Mouse (Mus musculus): Measurements from ENCODE around the gene Sun2.

Gene Sun2

GRCm38 (mm10) chr15:79725190-79725789, 17.0 kb downstream of the Sun2 start:
- DNase-seq (ENCODE audit: low read depth, low spot score) = no peak

DNA sequence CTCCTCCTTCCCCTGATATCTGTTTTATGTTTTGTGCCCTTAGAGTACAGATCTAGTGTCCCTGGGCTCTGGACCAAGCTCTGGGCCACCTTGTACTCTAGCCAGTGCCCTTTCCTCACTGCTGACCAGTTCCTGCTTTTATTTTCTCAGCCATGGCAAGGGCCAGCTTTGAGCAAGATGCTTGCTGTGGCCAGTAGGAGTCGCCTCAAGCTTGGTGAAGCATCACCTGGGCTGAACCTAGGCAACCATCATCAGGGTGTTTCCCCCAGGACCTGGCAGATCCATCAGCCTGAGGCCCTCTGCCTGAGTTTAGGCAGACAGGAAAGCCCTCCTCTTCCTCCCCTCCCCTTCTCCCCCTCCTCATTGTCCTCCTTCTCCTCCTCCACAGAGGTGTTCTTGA, 18.9 kb downstream of the Sun2 start:
- no peak for DNase-seq (ENCODE audit: low read depth, low spot score)

- no peak for DNase-seq (ENCODE audit: low read depth, low spot score)
Observed at GRCm38 (mm10) chr15:79720796-79721195, 21.5 kb downstream of the Sun2 start.

DNA sequence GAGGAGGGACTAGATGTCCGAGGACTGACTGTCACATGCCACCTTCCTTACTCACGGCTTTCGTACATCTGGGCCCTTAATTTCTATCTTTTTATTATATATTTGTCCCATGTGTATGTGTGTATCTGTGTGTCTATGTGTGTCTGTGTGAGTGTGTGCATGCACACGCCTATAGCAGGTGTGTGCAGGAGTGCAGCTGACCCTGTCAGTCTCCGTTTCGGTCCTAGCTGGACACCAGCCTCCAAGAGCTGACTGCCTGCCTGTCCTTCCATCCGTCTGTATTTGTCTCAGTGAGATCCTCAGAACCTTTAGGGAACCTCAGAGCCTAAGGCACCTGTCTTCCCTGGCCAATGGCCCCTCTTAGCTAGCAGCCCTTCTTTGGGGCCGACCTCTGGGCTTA, 22.1 kb downstream of the Sun2 start:
- no peak for DNase-seq (ENCODE audit: low read depth, low spot score)

DNA sequence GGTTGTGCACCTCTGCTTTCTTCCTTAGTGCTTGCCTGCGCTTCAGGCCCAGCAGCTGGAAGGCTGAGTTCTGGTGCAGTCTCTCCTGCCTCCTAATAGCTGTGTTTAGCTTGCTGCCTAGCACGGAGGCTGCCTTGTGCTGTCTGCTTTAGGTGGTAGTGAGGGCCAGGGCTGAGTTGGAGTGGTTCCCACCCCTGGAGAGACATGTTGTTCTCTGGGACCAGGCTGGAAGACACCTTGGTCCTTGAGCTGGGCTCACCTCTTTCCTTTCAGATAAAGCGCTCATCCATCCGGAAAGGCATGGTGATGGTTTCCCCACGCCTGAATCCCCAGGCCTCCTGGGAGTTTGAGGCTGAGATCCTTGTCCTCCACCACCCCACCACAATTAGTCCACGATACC, 25.6 kb downstream of the Sun2 start:
- no peak for DNase-seq (ENCODE audit: low read depth, low spot score)

DNA sequence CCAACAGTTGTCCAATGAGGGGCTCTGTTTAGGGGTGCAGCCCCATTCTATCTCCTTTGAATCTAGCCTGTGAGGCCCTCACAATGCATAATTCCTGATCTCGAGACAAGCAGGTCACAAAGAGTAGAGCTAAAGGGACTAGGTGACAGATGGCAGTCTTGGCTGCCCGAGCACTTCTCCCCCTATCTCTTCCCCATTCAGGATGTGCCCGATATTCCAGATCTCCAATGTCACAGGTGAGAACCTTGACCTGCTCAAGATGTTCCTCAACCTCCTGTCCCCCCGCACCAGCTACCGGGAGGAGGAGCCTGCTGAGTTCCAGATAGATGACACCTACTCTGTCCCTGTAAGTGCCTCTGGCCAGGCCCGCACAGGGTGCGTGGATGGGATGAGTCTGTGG, 26.7 kb downstream of the Sun2 start:
- DNase-seq (ENCODE audit: low read depth, low spot score) = no peak

DNA sequence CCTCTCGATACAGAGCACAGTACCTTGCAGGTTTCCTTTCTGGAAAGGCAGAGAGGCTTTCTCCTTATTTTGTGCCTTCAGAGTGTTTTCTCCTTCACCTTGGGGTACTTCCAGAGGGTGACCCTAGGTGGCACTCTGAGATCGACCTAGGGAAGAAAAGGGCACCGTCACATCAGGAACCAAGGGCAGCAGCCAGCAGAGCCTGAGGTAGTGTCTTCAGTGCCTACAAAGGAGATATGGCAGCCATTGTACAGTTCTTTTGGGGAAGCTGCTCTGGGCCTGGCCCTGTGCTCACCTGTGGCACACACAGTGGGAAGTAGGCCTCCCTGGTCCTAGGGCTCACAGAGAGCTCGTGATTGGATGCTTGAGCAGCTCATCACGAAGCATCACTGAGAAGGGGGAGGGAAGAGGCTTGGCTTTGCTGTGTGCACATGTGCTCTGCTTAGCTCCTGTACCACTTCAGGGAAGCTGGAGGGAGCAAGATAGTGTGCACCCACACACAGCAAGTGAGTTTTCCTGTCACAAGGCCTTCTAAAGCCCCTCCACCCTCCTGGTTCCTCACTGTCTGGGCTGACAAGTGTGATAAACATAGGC, 34.0 kb downstream of the Sun2 start:
- DNase-seq (ENCODE audit: low read depth, low spot score) = no peak

DNA sequence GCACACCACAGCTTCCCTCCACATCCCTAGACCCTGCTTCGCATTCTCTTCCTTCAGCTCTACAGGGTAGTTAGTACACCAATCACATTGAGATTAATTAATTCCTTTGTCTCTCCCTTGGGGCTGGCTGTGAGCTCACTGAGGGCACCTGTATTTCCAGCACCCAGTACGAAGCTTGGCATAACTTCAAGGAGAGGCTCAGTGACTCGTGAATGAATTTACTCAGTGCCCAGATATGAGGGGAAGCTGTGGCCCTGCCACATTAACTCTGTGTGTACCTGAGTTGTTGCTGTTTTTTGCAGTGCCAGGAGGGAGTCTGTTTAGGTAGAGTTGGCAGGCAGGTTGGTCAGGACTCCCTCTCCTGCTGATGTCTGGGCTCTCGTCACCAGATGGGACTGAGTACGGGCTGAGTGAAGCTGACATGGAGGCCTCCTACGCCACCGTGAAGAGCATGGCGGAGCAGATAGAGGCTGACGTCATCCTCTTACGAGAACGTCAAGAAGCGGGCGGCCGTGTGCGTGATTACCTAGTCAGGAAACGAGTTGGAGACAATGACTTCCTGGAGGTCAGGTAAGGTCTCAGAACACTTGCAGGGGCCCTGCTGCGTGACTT, 35.6 kb downstream of the Sun2 start:
- DNase-seq (ENCODE audit: low read depth, low spot score) = no peak

GRCm38 (mm10) chr15:79697558-79698187, 44.7 kb downstream of the Sun2 start:
- DNase-seq (ENCODE audit: low read depth, low spot score) = no peak

DNA sequence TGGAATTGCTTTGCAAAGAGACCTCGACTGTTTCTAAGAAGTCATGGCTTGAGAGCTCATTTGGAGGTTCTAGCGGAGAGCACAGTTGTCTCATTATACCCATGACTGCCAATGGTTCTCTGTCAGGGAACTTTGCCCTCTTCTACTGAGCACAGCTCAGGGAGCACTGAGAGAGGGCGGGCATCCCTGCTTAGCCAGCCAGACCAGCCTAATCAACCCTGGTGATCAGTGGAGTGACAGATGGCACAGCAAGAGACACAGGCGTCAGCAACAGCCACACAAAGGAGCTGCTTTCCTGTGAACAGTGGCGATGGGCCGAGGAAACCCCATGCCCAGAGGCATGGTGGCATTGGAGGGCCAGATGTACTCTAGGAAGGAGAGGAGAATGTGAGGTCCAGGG, 45.3 kb downstream of the Sun2 start:
- DNase-seq (ENCODE audit: low read depth, low spot score) = no peak

- DNase-seq (ENCODE audit: low read depth, low spot score) = no peak
Observed at GRCm38 (mm10) chr15:79696508-79696907, 45.8 kb downstream of the Sun2 start.

GRCm38 (mm10) chr15:79695516-79695915, 46.8 kb downstream of the Sun2 start:
- DNase-seq (ENCODE audit: low read depth, low spot score) = no peak

DNA sequence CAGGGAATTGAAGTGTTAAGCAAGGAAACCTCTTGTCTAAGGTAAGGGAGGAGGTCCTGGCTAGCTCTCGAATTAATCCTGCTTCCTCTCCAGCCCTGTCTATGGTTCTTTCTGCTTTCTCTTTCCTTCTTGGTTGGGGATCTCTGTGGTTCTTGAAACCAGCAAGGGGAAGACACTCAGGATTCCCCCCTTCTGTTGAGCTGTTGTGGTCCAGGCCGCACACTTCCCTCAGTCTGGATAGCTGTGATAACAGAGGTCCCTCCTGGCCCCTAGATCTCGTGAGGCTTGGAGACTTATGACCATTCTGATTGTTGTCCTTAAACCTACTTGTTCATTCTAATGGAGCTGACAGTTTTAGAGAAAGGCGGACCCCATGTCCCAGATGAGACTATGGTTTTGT, 47.8 kb downstream of the Sun2 start:
- DNase-seq (ENCODE audit: low read depth, low spot score) = no peak

GRCm38 (mm10) chr15:79693740-79694139, 48.6 kb downstream of the Sun2 start:
- DNase-seq (ENCODE audit: low read depth, low spot score) = no peak

DNA sequence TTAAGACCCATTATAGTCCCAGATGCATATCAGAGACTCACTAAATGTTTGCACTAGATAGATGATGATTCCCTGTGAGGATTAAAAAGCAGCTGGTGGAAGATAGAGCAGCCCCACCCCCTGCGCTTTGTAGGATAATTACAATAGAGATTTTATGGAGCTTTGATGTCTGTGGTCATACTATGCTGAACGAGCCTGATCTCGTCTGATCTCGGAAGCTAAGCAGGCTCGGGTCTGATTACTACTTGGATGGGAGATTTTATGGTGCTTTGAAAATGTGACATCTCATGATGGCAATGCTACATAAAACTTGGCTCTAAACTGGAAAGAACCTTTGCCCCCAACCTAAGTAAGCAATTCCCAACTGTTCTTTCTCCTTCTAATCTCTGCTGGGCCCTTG, 50.0 kb downstream of the Sun2 start:
- DNase-seq (ENCODE audit: low read depth, low spot score) = no peak

DNA sequence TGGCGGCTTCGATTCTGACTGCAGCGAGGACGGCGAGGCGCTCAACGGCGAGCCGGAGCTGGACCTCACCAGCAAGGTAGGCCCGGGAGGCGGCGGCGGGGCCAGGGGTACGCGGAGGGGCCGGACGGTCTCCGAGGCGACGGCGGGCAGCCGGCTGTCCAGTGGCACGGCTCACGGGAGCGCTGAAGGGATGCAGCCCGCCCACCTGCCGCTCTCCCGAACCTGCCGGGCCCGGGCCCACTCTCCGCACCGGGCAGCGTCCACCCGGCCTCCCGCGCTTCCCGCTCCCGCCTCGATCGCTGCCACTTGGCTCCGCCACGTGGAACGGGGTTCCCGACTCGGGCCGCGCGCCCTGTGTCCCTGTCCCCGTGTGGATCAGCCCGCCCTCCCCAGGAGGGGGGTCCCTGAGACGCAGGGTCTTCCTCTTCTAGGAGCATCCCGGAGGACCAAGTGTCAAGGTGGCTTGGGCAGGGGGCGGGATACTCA, 51.3 kb downstream of the Sun2 start:
- DNase-seq (ENCODE audit: low read depth, low spot score) = no peak

- DNase-seq (ENCODE audit: low read depth, low spot score) = peak; percentile 98
Observed at GRCm38 (mm10) chr15:79690426-79691022, 51.8 kb downstream of the Sun2 start, which contains the start of gene Gtpbp1. TSS of gene Gtpbp1 (plus strand) at chr15:79690845.

DNA sequence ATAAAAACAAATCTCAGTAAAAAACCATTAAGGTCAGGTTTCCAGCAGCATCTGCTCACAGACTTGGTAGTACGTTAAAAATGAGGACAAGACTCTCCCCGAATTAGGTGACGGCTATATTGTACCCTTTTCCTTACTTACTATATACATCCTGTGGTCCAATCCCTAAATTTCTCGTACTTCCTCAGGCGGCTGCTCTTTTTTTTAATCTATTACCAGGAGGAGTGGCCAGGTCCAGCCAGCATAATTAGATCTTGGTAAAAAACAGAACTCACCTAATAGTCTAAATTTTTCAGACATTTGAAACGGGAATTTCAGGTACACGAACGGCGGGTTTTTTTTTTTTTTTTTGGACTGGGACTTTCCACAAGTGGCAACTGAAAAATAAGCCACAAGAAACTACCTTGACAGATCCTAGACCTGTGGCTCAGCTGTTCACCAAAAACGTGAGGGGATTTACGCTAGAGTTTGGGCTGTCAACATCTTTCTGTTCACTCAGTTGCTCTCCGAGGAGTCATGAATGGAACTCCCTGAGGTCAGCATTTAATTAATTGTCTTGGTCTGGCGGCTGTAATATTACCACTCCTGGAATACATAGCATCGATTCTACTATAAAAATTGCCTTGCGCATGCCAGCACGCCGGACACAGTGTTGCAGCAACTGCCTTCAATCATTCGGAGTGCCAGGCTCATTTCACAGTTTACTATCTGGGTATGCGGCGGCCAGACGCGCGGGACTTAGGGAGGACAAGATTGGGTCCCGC, 52.5 kb downstream of the Sun2 start:
- DNase-seq (ENCODE audit: low read depth, low spot score) = no peak

GRCm38 (mm10) chr15:79688268-79688956, 53.9 kb downstream of the Sun2 start:
- no peak for DNase-seq (ENCODE audit: low read depth, low spot score)

DNA sequence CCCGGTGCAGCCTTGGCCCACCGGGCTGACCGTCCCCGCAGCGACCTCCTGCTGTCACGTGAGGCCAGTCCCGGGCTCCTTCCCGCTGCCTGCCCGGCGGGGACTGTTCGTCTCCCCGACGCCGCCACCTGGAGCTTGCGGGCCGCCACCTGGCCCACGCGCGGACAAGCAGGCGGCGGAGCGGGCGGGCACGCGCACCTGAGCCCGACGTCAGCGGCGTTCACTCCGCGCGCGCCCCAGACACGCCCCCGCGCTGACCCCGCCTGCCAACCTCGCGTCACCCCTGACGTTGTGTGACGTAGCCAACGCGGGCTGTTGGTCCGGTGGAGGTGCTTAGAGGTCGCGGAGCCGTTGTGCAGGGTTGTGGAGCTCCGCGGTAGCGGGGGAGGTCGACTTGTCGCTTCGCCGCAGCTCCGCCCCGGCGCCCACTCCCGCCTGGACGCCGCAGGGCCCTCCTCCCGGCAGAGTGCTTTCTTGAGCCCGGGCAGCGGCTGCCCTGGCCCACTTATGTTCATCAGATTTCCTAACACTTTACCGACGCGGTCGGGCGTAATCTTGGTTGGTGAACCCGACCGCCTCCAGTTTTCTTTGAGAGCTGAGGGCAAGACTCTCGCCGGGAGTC, 54.6 kb downstream of the Sun2 start, which contains the start of gene Josd1:
Gene Josd1 (minus strand): TSS at position 274 of the 622 bp plus-strand sequence.
- peak; percentile 90 for DNase-seq (ENCODE audit: low read depth, low spot score)
